Mouse (Mus musculus) CD4-positive, CD25-positive, alpha-beta regulatory T cell, adult 2 months (primary cell): ENCODE data around the gene Elovl6.

ENCODE experiments used
- DNase-seq: peaks from one replicate; pipeline ENCODE4 v3.0.0-alpha.2; 2012; ENCODE audit warnings: low read depth, low spot score

Gene Elovl6

GRCm38 (mm10) chr3:129541456-129541855 lies 9.3 kb downstream of the Elovl6 start:
- no peak for DNase-seq

DNA sequence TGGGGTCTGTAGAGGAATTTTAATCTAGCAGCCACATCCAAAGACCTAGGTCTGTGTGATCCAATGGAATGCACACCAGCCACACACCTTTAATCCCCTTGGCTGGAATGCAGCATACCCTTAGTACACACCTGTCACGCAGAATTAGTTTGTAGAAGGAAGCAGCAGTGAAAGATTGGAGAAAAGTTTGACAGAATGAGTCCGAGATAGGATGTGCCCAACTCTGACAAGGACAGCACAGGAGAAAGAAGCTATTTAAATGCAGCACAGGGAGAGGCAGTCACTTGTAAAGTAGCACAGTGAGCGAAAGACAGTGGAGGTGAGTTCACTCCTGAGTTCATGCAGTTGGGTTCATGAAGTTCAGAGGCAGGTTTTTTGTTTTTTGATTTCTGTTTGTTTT lies 11.2 kb downstream of the Elovl6 start:
- DNase-seq = no peak

GRCm38 (mm10) chr3:129544217-129544616 lies 12.1 kb downstream of the Elovl6 start:
- no peak for DNase-seq

GRCm38 (mm10) chr3:129545228-129545627 lies 13.1 kb downstream of the Elovl6 start:
- DNase-seq = no peak

- no peak for DNase-seq
Measured at GRCm38 (mm10) chr3:129545801-129546200, 13.6 kb downstream of the Elovl6 start.

- no peak for DNase-seq
Measured at GRCm38 (mm10) chr3:129547837-129548435, 15.8 kb downstream of the Elovl6 start.

DNA sequence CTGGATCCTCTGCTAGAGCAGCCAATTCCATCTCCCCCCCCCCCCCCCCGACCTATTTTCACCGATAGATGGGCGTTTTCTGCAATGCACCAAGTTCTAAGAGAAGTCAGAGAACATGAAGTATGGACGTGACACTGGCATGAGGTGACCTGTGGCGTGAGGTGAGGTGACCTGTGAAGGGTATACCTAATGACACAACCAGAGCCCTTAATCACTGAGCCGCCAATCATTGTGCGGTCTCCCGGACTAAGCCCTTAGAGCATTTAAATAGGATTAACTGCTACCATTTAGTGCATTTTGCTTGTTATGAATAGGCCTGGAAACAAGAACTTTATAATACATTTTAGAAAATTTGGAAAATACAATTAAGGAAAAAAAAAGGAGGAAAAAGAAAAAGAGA lies 16.6 kb downstream of the Elovl6 start:
- DNase-seq = no peak

DNA sequence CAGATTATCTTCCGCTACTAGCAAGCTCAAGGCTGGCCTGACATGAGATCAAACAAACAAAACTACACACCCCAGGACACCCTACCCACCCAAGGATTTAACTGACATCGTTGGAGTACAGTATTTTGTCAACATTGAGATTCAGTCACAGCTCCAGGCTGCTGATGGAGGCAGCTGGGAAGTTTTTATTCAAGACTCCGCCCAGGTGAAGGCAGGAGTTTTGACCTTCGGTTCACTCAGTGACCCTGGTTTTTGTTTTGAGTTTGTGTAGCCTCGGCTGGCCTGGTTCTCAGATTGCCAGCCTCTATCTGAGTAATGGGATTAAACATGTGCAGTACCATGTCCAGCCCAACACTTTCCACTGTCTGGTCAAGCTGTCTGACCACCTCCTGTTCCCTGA lies 17.4 kb downstream of the Elovl6 start:
- no peak for DNase-seq

- DNase-seq = no peak
Measured at GRCm38 (mm10) chr3:129551581-129552290, 19.6 kb downstream of the Elovl6 start.

DNA sequence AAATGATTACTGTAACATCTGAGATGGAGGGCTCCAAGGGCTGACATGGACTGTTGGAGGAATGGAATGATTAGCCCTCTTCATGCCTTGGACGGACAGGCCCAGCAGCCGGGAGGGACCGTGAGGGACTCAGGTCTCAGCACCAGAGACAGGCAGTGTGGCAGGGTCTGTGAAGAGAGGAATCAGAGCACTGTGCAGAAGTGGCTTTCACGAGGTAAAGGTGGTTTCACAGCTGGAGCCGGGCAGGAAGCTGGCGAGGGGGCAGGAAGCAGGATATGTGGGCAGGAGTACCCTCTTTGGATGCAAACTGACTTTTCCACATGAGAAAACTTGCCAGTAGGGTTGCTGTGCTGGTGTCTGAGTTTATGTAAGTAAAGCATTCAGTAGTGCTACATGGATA lies 20.2 kb downstream of the Elovl6 start:
- peak; percentile 47 for DNase-seq

GRCm38 (mm10) chr3:129553173-129553572 lies 21.0 kb downstream of the Elovl6 start:
- peak; percentile 85 for DNase-seq

DNA sequence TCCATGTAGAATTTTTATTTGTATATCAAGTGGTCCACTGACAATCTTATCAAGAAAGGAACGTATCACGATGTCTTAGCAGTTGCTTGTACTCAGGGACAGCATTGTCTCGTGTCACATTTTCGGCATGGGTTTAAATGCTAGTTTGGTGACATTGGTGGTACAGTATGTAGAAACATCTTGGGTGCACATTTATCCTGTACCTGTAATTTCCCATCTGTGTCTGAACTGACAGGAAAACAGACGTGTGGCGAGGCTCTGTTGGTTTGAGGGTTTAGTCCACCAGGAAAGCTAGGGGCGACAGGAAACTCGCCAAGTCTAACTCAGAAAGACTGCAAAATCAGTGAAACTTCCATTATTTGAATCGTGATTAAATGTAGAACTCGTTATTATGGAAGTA lies 21.5 kb downstream of the Elovl6 start:
- DNase-seq = peak; percentile 41

GRCm38 (mm10) chr3:129554436-129554835 lies 22.3 kb downstream of the Elovl6 start:
- peak; percentile 10 for DNase-seq

DNA sequence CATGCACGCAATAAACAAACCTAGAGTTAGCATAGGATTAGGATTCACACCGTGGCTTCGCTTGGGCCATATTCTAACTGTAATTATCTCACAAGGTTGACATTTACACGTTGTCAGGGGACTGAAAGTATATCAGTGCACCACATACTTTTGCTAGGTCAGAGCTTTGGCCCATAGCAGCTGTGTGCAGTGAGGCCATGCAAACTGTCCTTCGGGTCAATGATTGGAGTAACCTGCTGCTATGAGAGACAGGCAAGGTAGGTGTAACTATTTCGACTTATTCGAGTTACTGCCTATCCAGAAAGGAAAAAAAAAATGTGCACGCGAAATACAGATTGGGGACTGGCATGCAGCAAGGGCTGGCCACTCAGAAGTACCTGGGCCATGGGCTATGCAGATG lies 24.9 kb downstream of the Elovl6 start:
- no peak for DNase-seq

DNA sequence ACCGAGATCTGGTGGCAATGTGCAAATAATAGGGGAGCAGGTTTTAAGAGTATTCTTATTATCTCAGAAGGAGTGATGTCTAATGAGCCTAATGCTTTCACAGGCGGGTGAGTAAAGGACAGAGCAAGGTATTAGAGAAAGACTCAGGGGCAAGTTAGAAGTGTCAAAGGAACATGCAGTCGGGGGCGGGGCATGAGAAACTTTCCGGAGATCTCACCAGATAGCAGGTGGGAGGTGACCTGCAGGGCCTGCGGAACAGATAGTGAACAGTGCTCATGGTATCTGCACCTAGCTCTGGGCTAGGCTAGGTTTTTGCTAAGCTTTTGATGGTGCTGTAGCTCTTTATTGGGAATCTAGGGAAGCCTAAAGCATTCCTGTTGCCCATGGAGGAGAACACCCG lies 25.4 kb downstream of the Elovl6 start:
- peak; percentile 64 for DNase-seq

GRCm38 (mm10) chr3:129558016-129558955 lies 26.1 kb downstream of the Elovl6 start:
- DNase-seq = no peak

- no peak for DNase-seq
Measured at GRCm38 (mm10) chr3:129560068-129560467, 27.9 kb downstream of the Elovl6 start.

- DNase-seq = no peak
Measured at GRCm38 (mm10) chr3:129561011-129561410, 28.9 kb downstream of the Elovl6 start.

GRCm38 (mm10) chr3:129561853-129562252 lies 29.7 kb downstream of the Elovl6 start:
- DNase-seq = peak; percentile 50

GRCm38 (mm10) chr3:129562411-129562810 lies 30.3 kb downstream of the Elovl6 start:
- DNase-seq = peak; percentile 36

GRCm38 (mm10) chr3:129563807-129564206 lies 31.7 kb downstream of the Elovl6 start:
- no peak for DNase-seq

- DNase-seq = no peak
Measured at GRCm38 (mm10) chr3:129564852-129565251, 32.7 kb downstream of the Elovl6 start.
